Mouse (Mus musculus) megakaryocyte, embryonic 14.5 days (primary cell): ENCODE measurements at regions not wholly inside any gene's neighbourhood (a gene's known extent, or its start where the extent isn't known, plus 50 kb on each side); places are given as distances from the start of the nearest gene placed in this dataset.

Experiments used
- FLI1 ChIP-seq: IDR thresholded peaks from 2 replicates; pipeline ENCODE4 v1.6.1; 2012; ENCODE audit warnings: low read length, inconsistent platforms, mixed read lengths
- GATA1 ChIP-seq: IDR thresholded peaks from 3 replicates; pipeline ENCODE4 v1.6.1; 2012; ENCODE audit warnings: mixed read lengths, low read length, inconsistent platforms, borderline replicate concordance

- TF ChIP-seq FLI1 (no peak), GATA1 (no peak)
These were observed 94.7 kb upstream of the Klf13 start for GRCm38 (mm10) chr7:64033388-64033787.
